Mouse (Mus musculus): ENCODE results near the gene Cnn2. TPM values are rescaled to one million over a fixed set of nuclear protein-coding genes. Genes with fewer than 3 reads are reported as not detected.

The Cnn2 gene
- polyA plus RNA-seq, 1 experiment, result 4.4 TPM

- no peak for TF ChIP-seq CTCF (IDR thresholded peaks at IDR 0.05; ENCODE audit: control insufficient read depth, insufficient read depth, insufficient replicate concordance, low read depth, low read length)
- TF ChIP-seq POLR2A (IDR thresholded peaks at IDR 0.05; ENCODE audit: control insufficient read depth, low read depth, low read length), result no peak
- H3K4me3 ChIP-seq (ENCODE audit: control insufficient read depth, low read depth, low read length), result peak overlapping the region; percentile 41
- H3K4me1 ChIP-seq (ENCODE audit: control insufficient read depth, insufficient read depth, low read length), result peaks cover 22% of the 10 kb centered on the region
- H3K27ac ChIP-seq (ENCODE audit: control insufficient read depth, insufficient read depth, low read depth, low read length), result no peak overlapping the region
- no peaks in the 10 kb centered on the region; the same call in 1 of the 2 replicates for H3K27me3 ChIP-seq (ENCODE audit: control insufficient read depth, insufficient read depth, low read length)
- no peaks in the 10 kb centered on the region for H3K36me3 ChIP-seq (ENCODE audit: control insufficient read depth, insufficient read depth, low read length)
Measured at GRCm38 (mm10) chr10:79991099-79991498, 2.7 kb downstream of the Cnn2 start.

GRCm38 (mm10) chr10:79991548-79991947, 3.2 kb downstream of the Cnn2 start:
- Histone ChIP-seq H3K27ac (ENCODE audit: control insufficient read depth, insufficient read depth, low read depth, low read length) (no peak overlapping the region), H3K27me3 (ENCODE audit: control insufficient read depth, insufficient read depth, low read length) (no peaks in the 10 kb centered on the region; the same call in 1 of the 2 replicates), H3K4me3 (ENCODE audit: control insufficient read depth, low read depth, low read length) (no peak overlapping the region), H3K36me3 (ENCODE audit: control insufficient read depth, insufficient read depth, low read length) (no peaks in the 10 kb centered on the region), H3K4me1 (ENCODE audit: control insufficient read depth, insufficient read depth, low read length) (peaks cover 24% of the 10 kb centered on the region)
- TF ChIP-seq POLR2A (IDR thresholded peaks at IDR 0.05; ENCODE audit: control insufficient read depth, low read depth, low read length) (no peak), CTCF (IDR thresholded peaks at IDR 0.05; ENCODE audit: control insufficient read depth, insufficient read depth, insufficient replicate concordance, low read depth, low read length) (peak; percentile 85)

GRCm38 (mm10) chr10:79994397-79995115, 6.2 kb downstream of the Cnn2 start:
- Histone ChIP-seq H3K36me3 (ENCODE audit: control insufficient read depth, insufficient read depth, low read length) (no peaks in the 10 kb centered on the region), H3K27ac (ENCODE audit: control insufficient read depth, insufficient read depth, low read depth, low read length) (no peak overlapping the region), H3K4me1 (ENCODE audit: control insufficient read depth, insufficient read depth, low read length) (peaks cover 26% of the 10 kb centered on the region), H3K4me3 (ENCODE audit: control insufficient read depth, low read depth, low read length) (no peak overlapping the region), H3K27me3 (ENCODE audit: control insufficient read depth, insufficient read depth, low read length) (no peaks in the 10 kb centered on the region)
- TF ChIP-seq POLR2A (IDR thresholded peaks at IDR 0.05; ENCODE audit: control insufficient read depth, low read depth, low read length) (no peak), CTCF (IDR thresholded peaks at IDR 0.05; ENCODE audit: control insufficient read depth, insufficient read depth, insufficient replicate concordance, low read depth, low read length) (no peak)

- TF ChIP-seq CTCF (IDR thresholded peaks at IDR 0.05; ENCODE audit: control insufficient read depth, insufficient read depth, insufficient replicate concordance, low read depth, low read length) (no peak), POLR2A (IDR thresholded peaks at IDR 0.05; ENCODE audit: control insufficient read depth, low read depth, low read length) (no peak)
- Histone ChIP-seq H3K27me3 (ENCODE audit: control insufficient read depth, insufficient read depth, low read length) (no peaks in the 10 kb centered on the region), H3K27ac (ENCODE audit: control insufficient read depth, insufficient read depth, low read depth, low read length) (no peak overlapping the region), H3K36me3 (ENCODE audit: control insufficient read depth, insufficient read depth, low read length) (no peaks in the 10 kb centered on the region), H3K4me1 (ENCODE audit: control insufficient read depth, insufficient read depth, low read length) (peaks cover 26% of the 10 kb centered on the region), H3K4me3 (ENCODE audit: control insufficient read depth, low read depth, low read length) (no peak overlapping the region)
Measured at GRCm38 (mm10) chr10:79995636-79996035, 7.3 kb downstream of the Cnn2 start.

GRCm38 (mm10) chr10:79996272-79997033, 8.1 kb downstream of the Cnn2 start, which contains the start of gene Abca7:
TSS of gene Abca7 (plus strand) at chr10:79996494.
- H3K4me1 ChIP-seq (ENCODE audit: control insufficient read depth, insufficient read depth, low read length), result peaks cover 26% of the 10 kb centered on the region
- peak within 1 kb of the TSS; percentile 91 for H3K4me3 ChIP-seq (ENCODE audit: control insufficient read depth, low read depth, low read length)
- H3K36me3 ChIP-seq (ENCODE audit: control insufficient read depth, insufficient read depth, low read length), result no peaks in the 10 kb centered on the region
- TF ChIP-seq CTCF (IDR thresholded peaks at IDR 0.05; ENCODE audit: control insufficient read depth, insufficient read depth, insufficient replicate concordance, low read depth, low read length) (0 out of 2 replicates have a peak, but pooled peaks have one; percentile 9), POLR2A (IDR thresholded peaks at IDR 0.05; ENCODE audit: control insufficient read depth, low read depth, low read length) (no peak)
- no peaks in the 10 kb centered on the region for H3K27me3 ChIP-seq (ENCODE audit: control insufficient read depth, insufficient read depth, low read length)
- no peak within 1 kb of the TSS for H3K27ac ChIP-seq (ENCODE audit: control insufficient read depth, insufficient read depth, low read depth, low read length)

GRCm38 (mm10) chr10:79997034-79997760, 8.8 kb downstream of the Cnn2 start:
- peak overlapping the region; percentile 91 for H3K4me3 ChIP-seq (ENCODE audit: control insufficient read depth, low read depth, low read length)
- no peaks in the 10 kb centered on the region for H3K36me3 ChIP-seq (ENCODE audit: control insufficient read depth, insufficient read depth, low read length)
- no peaks in the 10 kb centered on the region for H3K27me3 ChIP-seq (ENCODE audit: control insufficient read depth, insufficient read depth, low read length)
- peaks cover 26% of the 10 kb centered on the region for H3K4me1 ChIP-seq (ENCODE audit: control insufficient read depth, insufficient read depth, low read length)
- H3K27ac ChIP-seq (ENCODE audit: control insufficient read depth, insufficient read depth, low read depth, low read length), result no peak overlapping the region
- TF ChIP-seq CTCF (IDR thresholded peaks at IDR 0.05; ENCODE audit: control insufficient read depth, insufficient read depth, insufficient replicate concordance, low read depth, low read length) (no peak), POLR2A (IDR thresholded peaks at IDR 0.05; ENCODE audit: control insufficient read depth, low read depth, low read length) (no peak)

- H3K36me3 ChIP-seq (ENCODE audit: control insufficient read depth, insufficient read depth, low read length), result no peaks in the 10 kb centered on the region
- H3K4me1 ChIP-seq (ENCODE audit: control insufficient read depth, insufficient read depth, low read length), result peaks cover 26% of the 10 kb centered on the region
- TF ChIP-seq CTCF (IDR thresholded peaks at IDR 0.05; ENCODE audit: control insufficient read depth, insufficient read depth, insufficient replicate concordance, low read depth, low read length), result no peak
- peak overlapping the region; percentile 48 for H3K4me3 ChIP-seq (ENCODE audit: control insufficient read depth, low read depth, low read length)
- H3K27me3 ChIP-seq (ENCODE audit: control insufficient read depth, insufficient read depth, low read length), result no peaks in the 10 kb centered on the region
- H3K27ac ChIP-seq (ENCODE audit: control insufficient read depth, insufficient read depth, low read depth, low read length), result no peak overlapping the region
Measured at GRCm38 (mm10) chr10:79997819-79998218, 9.4 kb downstream of the Cnn2 start.

All from testis, adult 2 months (tissue).